In the genomic region with DNA sequence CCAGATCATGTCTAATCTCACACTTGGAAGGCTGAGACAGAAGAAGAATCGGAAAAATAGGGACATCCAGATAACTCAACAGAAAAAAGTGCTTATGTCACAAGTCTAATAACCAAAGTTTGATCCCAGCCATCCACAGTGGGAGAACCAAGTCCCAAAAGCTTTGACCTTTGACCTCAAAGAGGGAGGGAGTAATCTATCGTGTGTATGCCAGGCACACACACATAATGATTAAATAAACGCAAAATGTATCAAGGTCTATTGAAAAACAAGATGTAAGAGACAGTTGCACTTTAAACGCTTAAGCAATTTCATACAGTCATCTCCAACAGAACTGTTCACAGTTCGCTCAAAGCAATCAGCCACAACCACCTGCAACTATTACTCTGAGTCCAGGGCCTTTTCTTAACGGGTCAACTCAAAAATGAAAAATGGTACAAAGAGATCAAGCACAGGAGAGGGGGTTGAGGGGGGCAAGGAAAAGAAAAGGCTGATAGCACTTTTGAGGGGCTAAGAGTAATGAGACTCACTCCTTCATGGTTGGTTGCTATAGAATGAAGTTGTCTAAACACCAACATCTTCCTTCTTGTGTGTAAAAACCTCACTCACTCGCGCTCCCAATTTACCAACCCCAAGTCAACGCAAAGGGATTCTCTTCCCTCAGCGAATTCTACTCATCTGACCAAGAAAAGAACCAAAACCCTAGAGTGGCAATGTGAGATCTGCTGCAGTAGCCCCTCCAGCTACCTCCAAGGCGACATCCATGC, we compare ENCODE assay signal across 7 mouse cellular contexts. TPM values are rescaled to one million over a fixed set of nuclear protein-coding genes. Genes with fewer than 3 reads are reported as not detected.
DNase-seq lines count a peak whose midpoint lies in the region; ATAC-seq and TF ChIP-seq lines count a peak whose summit lies in the region.

No protein-coding gene starts in this region.

- H3ac ChIP-seq in myocyte (ENCODE audit: control insufficient read depth, insufficient read length): peak overlapping the region; percentile 98

- H3K4me3 ChIP-seq in neural tube, embryonic 11.5 days (ENCODE audit: low read depth, low read length): peak overlapping the region; percentile 89
- H3K4me3 ChIP-seq in hindbrain, embryonic 14.5 days (replicated peaks; ENCODE audit: low read length): peak overlapping the region; percentile 82
- H3K4me3 ChIP-seq in myocyte: peak overlapping the region; percentile 60

- WGBS in neural tube, embryonic 11.5 days: 27% methylated on average over 11 of the region's 11 CpGs
- WGBS in hindbrain, embryonic 14.5 days: 23% methylated on average over 11 of the region's 11 CpGs

- H3K9ac ChIP-seq in neural tube, embryonic 11.5 days (ENCODE audit: low read length): peak overlapping the region; percentile 86
- peak overlapping the region; percentile 87 for H3K9ac ChIP-seq in hindbrain, embryonic 14.5 days

- DNase-seq in neural tube, embryonic 11.5 days (ENCODE audit: low spot score): peak; percentile 10
- no peak for DNase-seq in neural tube, embryonic 10.5 days (ENCODE audit: extremely low spot score, low spot score)
- peak; percentile 6 for DNase-seq in c-Kit-negative CD71-positive TER-119-positive erythroid progenitor cells, embryonic 14.5 days (ENCODE audit: low read depth, low spot score)
- DNase-seq in hindbrain, embryonic 14.5 days (ENCODE audit: low spot score): peak; percentile 37
- DNase-seq in left cerebral cortex, postnatal 10 days (ENCODE audit: extremely low spot score in 1 of 2, low spot score in 2 of 2): no peak
- no peak for DNase-seq in spleen, adult 18-20 months

- H3K9me3 ChIP-seq in neural tube, embryonic 11.5 days (ENCODE audit: control insufficient read depth, low read length): no peaks in the 10 kb centered on the region
- H3K9me3 ChIP-seq in hindbrain, embryonic 14.5 days (ENCODE audit: control insufficient read depth, low read length): no peaks in the 10 kb centered on the region

- H3K27me3 ChIP-seq in neural tube, embryonic 11.5 days (ENCODE audit: control insufficient read depth, insufficient read depth, low read length): no peaks in the 10 kb centered on the region
- H3K27me3 ChIP-seq in hindbrain, embryonic 14.5 days (ENCODE audit: control insufficient read depth, insufficient read depth, low read length): no peaks in the 10 kb centered on the region
- H3K27me3 ChIP-seq in myocyte (ENCODE audit: control insufficient read depth, insufficient read depth, insufficient read length): no peaks in the 10 kb centered on the region

- peaks cover 8% of the 10 kb centered on the region for H3K4me1 ChIP-seq in neural tube, embryonic 11.5 days (ENCODE audit: control insufficient read depth, insufficient read depth, low read length)
- peaks cover 20% of the 10 kb centered on the region for H3K4me1 ChIP-seq in hindbrain, embryonic 14.5 days (replicated peaks; ENCODE audit: control insufficient read depth, insufficient read depth, low read length)

- peak overlapping the region; percentile 92; the same call in 1 of the 2 replicates for H3K27ac ChIP-seq in neural tube, embryonic 11.5 days (ENCODE audit: low read depth, low read length)
- peak overlapping the region; percentile 97 for H3K27ac ChIP-seq in hindbrain, embryonic 14.5 days

- intact Hi-C loops in left cerebral cortex, postnatal 10 days (cut with DNase I): loop anchor here (5.0 kb wide), 2 partner anchors 50 to 55 kb away; partner anchors contain the start of gene Rad52

- no peak for TF ChIP-seq POLR2A in myocyte (IDR thresholded peaks at IDR 0.05; ENCODE audit: insufficient read length, low read depth)

- H3K79me2 ChIP-seq in myocyte (ENCODE audit: control insufficient read depth, insufficient read depth): peaks cover 45% of the 10 kb centered on the region

- H3K36me3 ChIP-seq in neural tube, embryonic 11.5 days (ENCODE audit: control insufficient read depth, insufficient read depth, low read length): no peaks in the 10 kb centered on the region
- H3K36me3 ChIP-seq in hindbrain, embryonic 14.5 days (replicated peaks; ENCODE audit: control insufficient read depth, insufficient read depth): no peaks in the 10 kb centered on the region
- no peaks in the 10 kb centered on the region for H3K36me3 ChIP-seq in myocyte (ENCODE audit: control insufficient read depth, insufficient read depth)

- no peak for ATAC-seq in neural tube, embryonic 11.5 days (ENCODE audit: insufficient read depth, low FRiP score, low TSS enrichment)
- ATAC-seq in hindbrain, embryonic 14.5 days (ENCODE audit: low FRiP score): no peak

- peak overlapping the region; percentile 70 for H3K4me2 ChIP-seq in neural tube, embryonic 11.5 days (ENCODE audit: low read depth)
- peak overlapping the region; percentile 74 for H3K4me2 ChIP-seq in hindbrain, embryonic 14.5 days (replicated peaks)
- peak overlapping the region; percentile 81 for H3K4me2 ChIP-seq in myocyte (ENCODE audit: low read depth)

TF ChIP-seq in myocyte, 11 proteins besides CTCF, POLR2A, EP300 and RAD21:
- TF ChIP-seq MYOD1 (IDR thresholded peaks at IDR 0.05; ENCODE audit: control insufficient read depth in 1 of 3, insufficient read length in 2 of 3, low read depth in 2 of 3): no peak
- TF ChIP-seq POLR2AphosphoS2 (IDR thresholded peaks at IDR 0.05; ENCODE audit: insufficient read length, low read depth): no peak
- no peak for TF ChIP-seq MAX (IDR thresholded peaks at IDR 0.05; ENCODE audit: low read depth)
- no peak for TF ChIP-seq USF1 (IDR thresholded peaks at IDR 0.05; ENCODE audit: low read depth)
- no peak for TF ChIP-seq MYOG (IDR thresholded peaks at IDR 0.05; ENCODE audit: control insufficient read depth in 1 of 3, insufficient read depth in 1 of 3, insufficient read length in 2 of 3, low read depth in 2 of 3)
- no peak for TF ChIP-seq SRF (IDR thresholded peaks at IDR 0.05; ENCODE audit: control insufficient read depth, insufficient read length, low read depth)

RNA-seq across cellular contexts. Expression of gene Erc1, which starts 1.0 kb away (rescaled TPM):
- polyA plus RNA-seq in neural tube, embryonic 11.5 days (2014; fragmentation: Nextera tagmentation; extraction: Ambion mirVana): 32.9 and 33.1 TPM in 2 replicates
- polyA plus RNA-seq in hindbrain, embryonic 14.5 days (2014; fragmentation: Nextera tagmentation; extraction: Ambion mirVana): 64.8 and 66.7 TPM in 2 replicates
- polyA plus RNA-seq in myocyte (2012; fragmentation: generic; extraction: Trizol): 8.4 TPM
- 100 to 1,000 TPM; 127 to 131 TPM for total RNA-seq in left cerebral cortex, postnatal 10 days (2021)

RNA-seq across cellular contexts. Expression of gene Rad52, which starts 55.6 kb away (rescaled TPM):
- 23.4 and 26.4 TPM in 2 replicates for polyA plus RNA-seq in neural tube, embryonic 11.5 days (2014; fragmentation: Nextera tagmentation; extraction: Ambion mirVana)
- 21.8 and 25.4 TPM in 2 replicates for polyA plus RNA-seq in hindbrain, embryonic 14.5 days (2014; fragmentation: Nextera tagmentation; extraction: Ambion mirVana)
- 12.0 TPM for polyA plus RNA-seq in myocyte (2012; fragmentation: generic; extraction: Trizol)
- 10 to 100 TPM; 26.7 to 32.7 TPM for total RNA-seq in left cerebral cortex, postnatal 10 days (2021)

Comparison
In these comparisons a context has a peak if more than half of its experiments do, and no peak if none do; other contexts are left out.
1. DNase-seq: peak in neural tube, embryonic 11.5 days (single experiment), c-Kit-negative CD71-positive TER-119-positive erythroid progenitor cells, embryonic 14.5 days (single experiment) and hindbrain, embryonic 14.5 days (single experiment); none in neural tube, embryonic 10.5 days (single experiment), left cerebral cortex, postnatal 10 days (0 of 2) and spleen, adult 18-20 months (0 of 2).
2. Peak in every context shown above with its lines, with median percentiles within 50 percentile points of each other: H3K4me2 ChIP-seq and H3K4me3 ChIP-seq.